Mouse (Mus musculus) granulocyte monocyte progenitor cell, adult 5-6 weeks (primary cell): ENCODE measurements around the gene Slc12a3. TPM values are rescaled to one million over a fixed set of nuclear protein-coding genes. Genes with fewer than 3 reads are reported as not detected.
"Not testable (repeated sequence)": the region's sequence is repeated elsewhere in the genome, so short reads cannot be mapped to it uniquely, and the experiment has no call there.

Experiments used
- ATAC-seq: replicated peaks from 2 replicates; pipeline ENCODE4 v1.8.0; 2016; ENCODE audit warnings: mild to moderate bottlenecking, moderate TSS enrichment, inconsistent platforms; ENCODE audit not compliant: poor library complexity, severe bottlenecking
- total RNA-seq, 2 experiments: library from RNA; stranded (forward) in 1 of 2; stranded (reverse) in 1 of 2; fragments of 200-712, 200-1000 nt in 1 of 2; fragments of >200 nt in 1 of 2; fragmentation: Nextera tagmentation in 1 of 2; gene quantifications; 2 replicates each; pipeline ENCODE4 v1.2.3; 2014 to 2017

Slc12a3 gene
- total RNA-seq, 2 experiments from 2014 or later = not detected

DNA sequence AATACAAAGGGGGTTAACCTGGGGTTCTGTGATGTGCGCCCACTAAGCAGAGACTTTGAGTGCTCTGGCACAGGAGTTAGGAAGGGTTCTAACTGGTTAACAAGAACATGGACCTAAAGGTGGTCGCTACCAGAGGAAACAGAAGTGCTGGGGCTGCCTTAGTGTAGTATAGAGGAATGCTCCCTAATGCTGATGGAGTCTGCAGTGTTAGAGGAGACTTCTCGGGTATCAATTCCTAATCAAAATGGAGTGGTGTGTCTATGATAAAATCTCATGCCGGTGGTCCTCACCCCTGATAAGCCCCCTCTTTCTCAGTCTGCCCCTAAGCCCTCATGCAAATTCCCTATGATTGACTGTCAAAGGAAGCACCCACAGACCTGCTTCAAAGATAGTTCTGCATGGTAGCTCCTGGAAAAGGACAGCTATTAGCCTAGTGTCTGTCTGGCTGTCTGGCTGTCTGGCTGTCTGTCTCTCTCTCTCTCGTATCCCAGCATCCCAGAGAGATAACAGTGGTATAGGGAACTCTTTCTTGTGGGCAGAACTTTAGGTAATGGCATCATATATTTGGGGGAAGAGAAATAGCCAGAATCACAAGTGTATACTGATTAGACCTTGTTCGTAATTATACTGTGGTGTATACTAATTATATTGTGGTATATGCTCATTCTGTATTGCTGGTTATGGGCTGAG lies 67.0 kb downstream of the Slc12a3 start:
- no peak for ATAC-seq

DNA sequence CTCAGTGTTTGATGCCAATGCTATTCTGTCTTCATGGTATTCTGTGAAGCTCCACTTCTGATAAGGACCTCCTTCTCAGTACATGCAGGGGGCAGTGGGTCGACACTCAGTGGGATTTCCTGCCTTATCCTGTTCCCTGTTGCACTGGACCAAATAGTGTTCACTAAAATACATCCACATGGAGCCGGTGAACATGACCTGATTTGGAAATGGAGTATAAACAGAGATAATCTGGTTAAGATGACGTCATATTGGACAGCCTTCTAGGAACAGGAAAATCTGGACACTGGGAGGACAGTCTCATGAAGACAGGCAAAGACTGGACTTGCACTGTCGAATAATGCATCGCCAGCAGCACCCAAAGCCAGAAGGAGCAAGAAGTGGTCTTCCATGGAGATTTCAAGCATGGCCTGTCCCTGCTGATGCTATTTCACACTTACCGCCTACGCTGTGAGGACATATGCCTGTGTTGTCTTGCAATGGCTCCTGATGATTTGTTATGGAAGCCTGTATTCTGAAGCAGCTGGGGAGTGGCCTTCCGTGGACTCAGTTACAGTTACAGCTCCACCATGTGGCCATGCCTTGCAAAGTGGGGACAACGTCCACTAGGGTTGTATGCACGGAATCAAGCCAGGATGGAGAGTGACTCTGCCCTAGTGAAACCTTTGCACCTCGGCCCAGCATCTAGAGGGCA lies 68.1 kb downstream of the Slc12a3 start:
- peak; percentile 81 for ATAC-seq

GRCm38 (mm10) chr8:94398587-94398986 lies 69.6 kb downstream of the Slc12a3 start:
- ATAC-seq = peak; percentile 61

GRCm38 (mm10) chr8:94399361-94399953 lies 70.5 kb downstream of the Slc12a3 start:
- no peak for ATAC-seq

DNA sequence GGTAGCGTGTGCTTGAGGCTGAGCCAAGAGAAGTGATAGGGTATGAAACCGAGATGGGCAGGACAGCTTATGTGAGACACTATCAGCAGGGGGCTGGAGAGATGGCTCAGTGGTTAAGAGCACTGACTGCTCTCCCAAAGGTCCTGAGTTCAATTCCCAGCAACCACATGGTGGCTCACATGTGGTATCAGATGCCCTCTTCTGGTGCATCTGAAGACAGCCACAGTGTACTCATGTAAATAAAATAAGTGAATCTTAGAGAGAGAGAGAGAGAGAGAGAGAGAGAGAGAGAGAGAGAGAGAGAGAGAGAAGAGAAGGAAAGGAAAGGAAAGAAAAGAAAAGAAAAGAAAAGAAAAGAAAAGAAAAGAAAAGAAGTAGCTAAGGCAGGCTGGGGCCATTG lies 71.0 kb downstream of the Slc12a3 start:
- ATAC-seq = not testable (repeated sequence)

GRCm38 (mm10) chr8:94408443-94409080 lies 79.6 kb downstream of the Slc12a3 start:
- ATAC-seq = 0 out of 2 replicates have a peak, but pooled peaks have one; percentile 19

- peak; percentile 83 for ATAC-seq
Measured at GRCm38 (mm10) chr8:94409523-94409922, 80.5 kb downstream of the Slc12a3 start.

DNA sequence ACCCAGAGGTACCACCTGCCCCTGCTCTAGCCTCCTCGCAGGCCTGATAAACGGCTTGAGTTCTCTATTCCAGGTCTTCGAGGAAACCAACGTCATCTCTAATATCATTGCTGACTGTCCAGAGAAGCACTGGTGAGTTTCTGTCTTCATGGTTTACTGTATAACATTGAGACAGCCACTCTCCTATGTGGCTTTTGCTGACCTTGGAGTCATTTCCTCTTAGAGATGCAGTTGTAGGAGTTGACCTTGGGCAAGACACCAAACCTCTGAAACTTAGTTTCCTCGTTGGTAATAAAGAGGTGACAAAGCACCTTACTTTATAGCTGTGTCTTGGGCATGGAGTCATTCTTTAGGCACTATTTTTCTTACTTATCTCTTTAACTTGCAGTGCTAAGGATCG lies 83.5 kb downstream of the Slc12a3 start:
- ATAC-seq = peak; percentile 52

GRCm38 (mm10) chr8:94413509-94413908 lies 84.5 kb downstream of the Slc12a3 start:
- ATAC-seq = no peak

DNA sequence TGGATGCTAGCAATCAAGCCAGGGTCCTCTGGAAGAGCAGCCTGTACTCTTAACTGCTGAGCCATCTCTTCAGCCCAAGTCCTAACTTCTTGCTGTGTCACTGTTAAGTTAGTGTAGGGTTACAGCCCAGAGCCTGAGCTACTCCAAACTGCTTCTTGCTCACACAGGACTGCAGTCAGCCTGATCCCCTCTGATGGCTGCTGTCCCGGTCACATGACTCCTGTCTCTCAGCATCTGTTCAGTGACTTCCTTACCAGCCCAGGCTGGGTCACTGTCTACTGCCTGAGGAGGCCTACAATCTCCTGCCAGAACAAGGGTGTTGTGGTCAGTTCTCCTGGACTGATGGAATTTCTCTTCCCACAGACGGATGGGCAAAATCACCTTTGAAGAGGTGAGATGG lies 86.2 kb downstream of the Slc12a3 start:
- 0 out of 2 replicates have a peak, but pooled peaks have one; percentile 15 for ATAC-seq

Other genes with a start within 250 kb of the Slc12a3 start
- 3.8 and 17.6 TPM in 2 replicates for gene Bbs2, start 230.3 kb upstream of the Slc12a3 start, total RNA-seq (2014; fragmentation: Nextera tagmentation)
- 5.1 and 15.6 TPM in 2 replicates for gene Bbs2, start 230.3 kb upstream of the Slc12a3 start, total RNA-seq (2017)
- gene Mt4, start 192.0 kb upstream of the Slc12a3 start, total RNA-seq (2014; fragmentation: Nextera tagmentation) = not detected in 2 replicates
- gene Mt4, start 192.0 kb upstream of the Slc12a3 start, total RNA-seq (2017) = not detected in 2 replicates
- gene Mt3, start 176.6 kb upstream of the Slc12a3 start, total RNA-seq (2014; fragmentation: Nextera tagmentation) = not detected in 2 replicates
- gene Mt3, start 176.6 kb upstream of the Slc12a3 start, total RNA-seq (2017) = not detected in 2 replicates
- gene Mt2, start 156.5 kb upstream of the Slc12a3 start, total RNA-seq (2014; fragmentation: Nextera tagmentation) = 0.82 and 4.7 TPM in 2 replicates
- gene Mt2, start 156.5 kb upstream of the Slc12a3 start, total RNA-seq (2017) = 3.9 and 8.7 TPM in 2 replicates
- 120 and 175 TPM in 2 replicates for gene Mt1, start 150.1 kb upstream of the Slc12a3 start, total RNA-seq (2014; fragmentation: Nextera tagmentation)
- 233 and 290 TPM in 2 replicates for gene Mt1, start 150.1 kb upstream of the Slc12a3 start, total RNA-seq (2017)
- gene Nup93, start 114.6 kb upstream of the Slc12a3 start, total RNA-seq (2014; fragmentation: Nextera tagmentation) = 38.9 and 45.1 TPM in 2 replicates
- 45.5 and 46.0 TPM in 2 replicates for gene Nup93, start 114.6 kb upstream of the Slc12a3 start, total RNA-seq (2017)
- gene Herpud1, start 57.2 kb downstream of the Slc12a3 start, total RNA-seq (2014; fragmentation: Nextera tagmentation) = 81.6 and 83.0 TPM in 2 replicates
- 80.3 and 95.4 TPM in 2 replicates for gene Herpud1, start 57.2 kb downstream of the Slc12a3 start, total RNA-seq (2017)
- gene Nlrc5, start 105.2 kb downstream of the Slc12a3 start, total RNA-seq (2014; fragmentation: Nextera tagmentation) = 35.8 and 43.0 TPM in 2 replicates
- 19.3 and 19.4 TPM in 2 replicates for gene Nlrc5, start 105.2 kb downstream of the Slc12a3 start, total RNA-seq (2017)
- gene Cpne2, start 203.8 kb downstream of the Slc12a3 start, total RNA-seq (2014; fragmentation: Nextera tagmentation) = 106 and 114 TPM in 2 replicates
- gene Cpne2, start 203.8 kb downstream of the Slc12a3 start, total RNA-seq (2017) = 53.9 and 56.5 TPM in 2 replicates